9 mouse cellular contexts compared by ENCODE assay signal in the genomic region with DNA sequence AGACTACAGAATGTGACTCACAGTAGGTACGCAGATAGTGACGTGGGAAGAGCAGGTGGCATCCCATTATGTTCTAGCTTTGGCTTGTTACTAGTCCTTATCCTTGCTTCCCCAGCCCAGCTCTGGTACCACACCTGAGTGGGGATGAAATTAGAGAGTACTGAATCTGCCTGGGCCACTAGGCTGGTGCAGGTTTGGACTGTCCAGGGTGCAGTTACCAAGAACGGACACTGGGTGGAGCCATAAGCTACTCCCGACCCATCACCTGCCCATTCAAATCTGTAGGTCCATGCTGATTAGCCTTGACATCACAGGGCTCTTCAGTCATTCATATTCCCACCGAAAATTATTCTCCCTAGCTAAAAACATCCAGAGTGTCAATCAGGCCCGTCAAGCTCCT. TPM values are rescaled to one million over a fixed set of nuclear protein-coding genes. Genes with fewer than 3 reads are reported as not detected.
DNase-seq lines count a peak whose midpoint lies in the region; ATAC-seq and TF ChIP-seq lines count a peak whose summit lies in the region.
"Had no signal": no experiment of that assay in that cellular context is flagged by ENCODE, and none has a peak within 500 bp of the region (broad histone marks: within the 10 kb centered on the region; RNA-seq: fewer than 3 reads in every experiment).

No protein-coding gene starts in this region.

- peak; percentile 29 to 47 for DNase-seq in cerebellum, adult 2 months
- no peak for DNase-seq in cerebellum, adult 8-10 months
- DNase-seq in left cerebral cortex, postnatal 14 days (ENCODE audit: low spot score in 2 of 2): peak; percentile 45 to 65
- DNase-seq in left cerebral cortex, adult 8-10 months (ENCODE audit: low spot score in 2 of 2): no peak
- DNase-seq in adipocyte (ENCODE audit: low spot score): peak; percentile 45
- peak; percentile 78 for DNase-seq in kidney, adult 9 months
- DNase-seq in midbrain, postnatal 0 days (ENCODE audit: low spot score): peak; percentile 64
- no peak for DNase-seq in gastrocnemius, postnatal 14 days

- no peak overlapping the region for H3K4me3 ChIP-seq in cerebellum, adult 2 months (replicated peaks; ENCODE audit: insufficient read depth, low read depth, low read length)
- H3K4me3 ChIP-seq in midbrain, postnatal 0 days (ENCODE audit: low read depth, low read length): no peak overlapping the region
- H3K4me3 ChIP-seq: heart, embryonic 15.5 days had no signal

- H3K9ac ChIP-seq in midbrain, postnatal 0 days (replicated peaks; ENCODE audit: low read length, poor library complexity, severe bottlenecking): no peak overlapping the region
- H3K9ac ChIP-seq: heart, embryonic 15.5 days had no signal

- H3K4me1 ChIP-seq in cerebellum, adult 2 months (ENCODE audit: control insufficient read depth, insufficient read depth, low read length): peaks cover 3% of the 10 kb centered on the region
- H3K4me1 ChIP-seq in midbrain, postnatal 0 days (ENCODE audit: insufficient read depth, low read length): no peaks in the 10 kb centered on the region

- intact Hi-C loops in left cerebral cortex, postnatal 14 days (cut with DNase I): no loop called here
- intact Hi-C loops in gastrocnemius, postnatal 14 days (cut with DNase I; ENCODE audit: low total_unique reads): no loop called here

- 34% methylated on average over 6 of the region's 6 CpGs for WGBS in cerebellum, adult 2 months
- WGBS in midbrain, postnatal 0 days: 24% methylated on average over 6 of the region's 6 CpGs

- H3K27me3 ChIP-seq in cerebellum, adult 2 months (ENCODE audit: control insufficient read depth, insufficient read depth, low read length): no peaks in the 10 kb centered on the region
- peaks cover 17% of the 10 kb centered on the region for H3K27me3 ChIP-seq in midbrain, postnatal 0 days (ENCODE audit: insufficient read depth, low read length)

- no peak for TF ChIP-seq POLR2A in cerebellum, adult 2 months (IDR thresholded peaks at IDR 0.05; ENCODE audit: borderline replicate concordance, insufficient read depth, low read length)

- no peaks in the 10 kb centered on the region for H3K36me3 ChIP-seq in midbrain, postnatal 0 days (ENCODE audit: insufficient read depth, low read length)
- H3K36me3 ChIP-seq: heart, embryonic 15.5 days had no signal

- no peak overlapping the region for H3K27ac ChIP-seq in cerebellum, adult 2 months (ENCODE audit: insufficient read depth, low read length)
- no peak overlapping the region for H3K27ac ChIP-seq in midbrain, postnatal 0 days (ENCODE audit: low read depth, low read length)
- H3K27ac ChIP-seq: heart, embryonic 15.5 days had no signal

- no peaks in the 10 kb centered on the region for H3K9me3 ChIP-seq in midbrain, postnatal 0 days (ENCODE audit: low read length)
- H3K9me3 ChIP-seq: heart, embryonic 15.5 days had no signal

- no peak for ATAC-seq in midbrain, postnatal 0 days (ENCODE audit: low FRiP score)

- H3K4me2 ChIP-seq in midbrain, postnatal 0 days (ENCODE audit: low read depth, low read length, poor library complexity, severe bottlenecking): no peak overlapping the region
- H3K4me2 ChIP-seq: heart, embryonic 15.5 days had no signal

- peak; percentile 66 for TF ChIP-seq CTCF in cerebellum, adult 2 months (IDR thresholded peaks at IDR 0.05; ENCODE audit: borderline replicate concordance, insufficient read depth, low read depth, low read length)
- TF ChIP-seq CTCF in midbrain, postnatal 0 days (IDR thresholded peaks at IDR 0.05): peak; percentile 80

RNA-seq across cellular contexts. Expression of a gene that starts 11.7 kb away (rescaled TPM):
- 7.1 and 8.3 TPM in 2 replicates for polyA plus RNA-seq in cerebellum, adult 2 months (2012; rRNA removed)
- total RNA-seq in left cerebral cortex, postnatal 14 days (2021): under 1 TPM; 0.24 to 0.44 TPM
- 1 to 10 TPM; 2.1 to 3.2 (median 2.6) TPM for total RNA-seq in left cerebral cortex, adult 8-10 months (2022)
- 0.22 and 0.42 TPM in 2 replicates for total RNA-seq in midbrain, postnatal 0 days (2014; rRNA removed)
- 0.22 and 0.53 TPM in 2 replicates for polyA plus RNA-seq in midbrain, postnatal 0 days (2015; fragmentation: Nextera tagmentation; extraction: Ambion mirVana)
- total RNA-seq in gastrocnemius, postnatal 14 days (2021): under 1 TPM; 0.58 to 0.90 TPM

RNA-seq across cellular contexts. Expression of a gene that starts 18.2 kb away (rescaled TPM):
- not detected in 2 replicates for polyA plus RNA-seq in cerebellum, adult 2 months (2012; rRNA removed)
- not detected for total RNA-seq in left cerebral cortex, postnatal 14 days (2021)
- not detected for total RNA-seq in left cerebral cortex, adult 8-10 months (2022)
- not detected in 2 replicates for total RNA-seq in midbrain, postnatal 0 days (2014; rRNA removed)
- polyA plus RNA-seq in midbrain, postnatal 0 days (2015; fragmentation: Nextera tagmentation; extraction: Ambion mirVana): not detected in 2 replicates
- total RNA-seq in gastrocnemius, postnatal 14 days (2021): not detected

RNA-seq across cellular contexts. Expression of a gene that starts 24.7 kb away (rescaled TPM):
- polyA plus RNA-seq in cerebellum, adult 2 months (2012; rRNA removed): 1.2 and 1.4 TPM in 2 replicates
- 10 to 100 TPM in 1 of 2 experiments, 1 to 10 TPM in 1; 6.2 to 16.5 TPM for total RNA-seq in left cerebral cortex, postnatal 14 days (2021)
- total RNA-seq in left cerebral cortex, adult 8-10 months (2022): 1 to 10 TPM; 4.3 to 9.8 (median 6.3) TPM
- 0.99 and 2.0 TPM in 2 replicates for total RNA-seq in midbrain, postnatal 0 days (2014; rRNA removed)
- 0.38 and 0.49 TPM in 2 replicates for polyA plus RNA-seq in midbrain, postnatal 0 days (2015; fragmentation: Nextera tagmentation; extraction: Ambion mirVana)
- total RNA-seq in gastrocnemius, postnatal 14 days (2021): 1 to 10 TPM in 1 of 2 experiments, under 1 TPM in 1; 0.74 to 1.1 TPM

RNA-seq across cellular contexts. Expression of a gene that starts 37.5 kb away (rescaled TPM):
- polyA plus RNA-seq in cerebellum, adult 2 months (2012; rRNA removed): 508 and 523 TPM in 2 replicates
- 100 to 1,000 TPM; 377 to 378 TPM for total RNA-seq in left cerebral cortex, postnatal 14 days (2021)
- total RNA-seq in left cerebral cortex, adult 8-10 months (2022): 100 to 1,000 TPM; 281 to 320 (median 303) TPM
- 228 and 259 TPM in 2 replicates for total RNA-seq in midbrain, postnatal 0 days (2014; rRNA removed)
- polyA plus RNA-seq in midbrain, postnatal 0 days (2015; fragmentation: Nextera tagmentation; extraction: Ambion mirVana): 510 and 544 TPM in 2 replicates
- total RNA-seq in gastrocnemius, postnatal 14 days (2021): 10 to 100 TPM; 12.5 to 13.2 TPM

Comparison
In these comparisons a context has a peak if more than half of its experiments do, and no peak if none do; other contexts are left out.
1. DNase-seq: peak in cerebellum, adult 2 months (2 of 2), left cerebral cortex, postnatal 14 days (2 of 2), adipocyte (single experiment), kidney, adult 9 months (single experiment) and midbrain, postnatal 0 days (single experiment); none in cerebellum, adult 8-10 months (single experiment), left cerebral cortex, adult 8-10 months (0 of 2) and gastrocnemius, postnatal 14 days (single experiment).